Mouse (Mus musculus) heart, adult 2 months (tissue): Measurements from ENCODE around the gene Dgcr2. TPM values are rescaled to one million over a fixed set of nuclear protein-coding genes. Genes with fewer than 3 reads are reported as not detected.

Source experiments
- DNase-seq, 2 experiments: peaks; one replicate each; pipeline ENCODE4 v3.0.0; 2021
- H3K27ac ChIP-seq: fragments of 200-600 bp; 2 replicates; pipeline ENCODE4 v1.8.1; 2022
- H3K27me3 ChIP-seq: fragments of 200-500 bp; 2 replicates; pipeline ENCODE4 v1.6.1; 2012; ENCODE audit warnings: mild to moderate bottlenecking, low read length, inconsistent platforms, mixed read lengths; ENCODE audit not compliant: control insufficient read depth, insufficient read depth
- H3K36me3 ChIP-seq: fragments of 200-500 bp; 2 replicates; pipeline ENCODE4 v1.6.1; 2012; ENCODE audit warnings: low read length, inconsistent platforms; ENCODE audit not compliant: control insufficient read depth, insufficient read depth
- H3K4me1 ChIP-seq: fragments of 200-500 bp; 2 replicates; pipeline ENCODE4 v1.6.1; 2011; ENCODE audit warnings: low read length; ENCODE audit not compliant: control insufficient read depth, insufficient read depth
- H3K4me3 ChIP-seq: fragments of 200-600 bp; 2 replicates; pipeline ENCODE4 v1.8.1; 2022
- H3K79me2 ChIP-seq: fragments of 200-500 bp; replicated peaks from 2 replicates; pipeline ENCODE4 v1.6.1; 2012; ENCODE audit warnings: mild to moderate bottlenecking, inconsistent platforms, low read length, moderate library complexity, mixed read lengths; ENCODE audit not compliant: control insufficient read depth, insufficient read depth
- H3K9ac ChIP-seq: fragments of 200-500 bp; 2 replicates; pipeline ENCODE4 v1.6.1; 2012; ENCODE audit warnings: low read depth, mild to moderate bottlenecking, control low read depth, inconsistent platforms, low read length, mixed read lengths
- CTCF ChIP-seq: fragments of 200-600 bp; IDR thresholded peaks from 2 replicates; pipeline ENCODE4 v1.8.1; 2022; ENCODE audit warnings: antibody characterized with exemption, mild to moderate bottlenecking, moderate library complexity
- EP300 ChIP-seq: fragments of 200-500 bp; IDR thresholded peaks from 2 replicates; pipeline ENCODE4 v1.6.1; 2011; ENCODE audit warnings: low read depth, low read length, control low read depth; ENCODE audit not compliant: insufficient read depth
- POLR2A ChIP-seq: fragments of 200-500 bp; IDR thresholded peaks from 2 replicates; pipeline ENCODE4 v1.6.1; 2011; ENCODE audit warnings: mild to moderate bottlenecking, low read depth, low read length, control low read depth; ENCODE audit not compliant: insufficient read depth
- WGBS: fragments of 180-500 bp; shearing (Covaris S2); methylation state at CpG from one replicate; pipeline ENCODE4 v1.1.7; 2018; 5-methylcytosine and 5-hydroxymethylcytosine counted together
- intact Hi-C: fragments of 180-260 bp; cut with DNase I; formaldehyde crosslinking; loops from one replicate; pipeline ENCODE4 v1.15.1; 2025
- polyA plus RNA-seq: library from polyadenylated mRNA; depleted of rRNA; stranded (reverse); fragments of >200 nt; gene quantifications from 2 replicates; pipeline ENCODE4 v1.2.3, GENCODE M21; 2012
- total RNA-seq, 2 experiments: library from RNA; stranded (reverse); gene quantifications; 2 replicates each; pipeline ENCODE4 v1.2.3; 2021

Dgcr2 gene
- total and polyA plus RNA-seq, 3 experiments = 46.5 to 64.3 (median 55.7) TPM

- H3K79me2 ChIP-seq = peaks cover 33% of the 10 kb centered on the region
- H3K27ac ChIP-seq = no peak overlapping the region
- no peak for TF ChIP-seq EP300
- peaks cover 16% of the 10 kb centered on the region for H3K4me1 ChIP-seq
- intact Hi-C loops = no loop called here
- H3K36me3 ChIP-seq = peaks cover 5% of the 10 kb centered on the region
- H3K4me3 ChIP-seq = no peak overlapping the region
- no peaks in the 10 kb centered on the region for H3K27me3 ChIP-seq
- DNase-seq = no peak
- H3K9ac ChIP-seq = no peak overlapping the region
Observed at GRCm38 (mm10) chr16:17882196-17882595, 16.2 kb downstream of the Dgcr2 start.

GRCm38 (mm10) chr16:17879571-17879970 is 18.8 kb downstream of the Dgcr2 start:
- Histone ChIP-seq H3K27me3 (no peaks in the 10 kb centered on the region), H3K4me3 (no peak overlapping the region), H3K4me1 (peaks cover 16% of the 10 kb centered on the region), H3K9ac (no peak overlapping the region), H3K79me2 (peaks cover 27% of the 10 kb centered on the region), H3K27ac (no peak overlapping the region), H3K36me3 (peaks cover 5% of the 10 kb centered on the region)
- TF ChIP-seq POLR2A = no peak
- TF ChIP-seq CTCF = no peak
- no peak for TF ChIP-seq EP300
- WGBS = 83% methylated on average over 4 of the region's 4 CpGs
- DNase-seq = no peak
- intact Hi-C loops = no loop called here

DNA sequence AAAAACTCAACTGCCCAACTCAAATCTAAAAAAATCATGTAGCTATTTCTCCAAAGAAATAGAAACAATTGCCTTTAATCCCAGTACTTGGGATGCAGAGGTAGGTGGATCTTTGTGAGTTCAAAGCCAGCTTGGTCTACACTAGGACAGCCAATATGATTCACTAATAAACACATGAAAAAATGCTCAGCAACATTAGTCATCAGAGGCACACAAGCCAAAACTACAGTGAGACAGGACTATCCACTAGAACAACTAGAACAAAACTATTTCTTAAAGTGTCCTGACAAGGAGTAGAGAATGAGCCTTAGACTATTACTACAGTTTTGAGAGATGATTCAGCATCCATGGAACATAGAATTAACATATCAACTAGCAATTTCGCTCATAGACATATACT is 22.3 kb downstream of the Dgcr2 start:
- intact Hi-C loops = no loop called here
- peaks cover 4% of the 10 kb centered on the region for H3K4me1 ChIP-seq
- H3K27ac ChIP-seq = no peak overlapping the region
- WGBS = 98% methylated on average over 1 of the region's 1 CpGs
- H3K27me3 ChIP-seq = no peaks in the 10 kb centered on the region
- peaks cover 14% of the 10 kb centered on the region for H3K79me2 ChIP-seq
- no peak overlapping the region for H3K9ac ChIP-seq
- peaks cover 2% of the 10 kb centered on the region; the same call in 1 of the 2 replicates for H3K36me3 ChIP-seq
- TF ChIP-seq POLR2A (no peak), EP300 (no peak), CTCF (no peak)
- no peak overlapping the region for H3K4me3 ChIP-seq
- DNase-seq = no peak

DNA sequence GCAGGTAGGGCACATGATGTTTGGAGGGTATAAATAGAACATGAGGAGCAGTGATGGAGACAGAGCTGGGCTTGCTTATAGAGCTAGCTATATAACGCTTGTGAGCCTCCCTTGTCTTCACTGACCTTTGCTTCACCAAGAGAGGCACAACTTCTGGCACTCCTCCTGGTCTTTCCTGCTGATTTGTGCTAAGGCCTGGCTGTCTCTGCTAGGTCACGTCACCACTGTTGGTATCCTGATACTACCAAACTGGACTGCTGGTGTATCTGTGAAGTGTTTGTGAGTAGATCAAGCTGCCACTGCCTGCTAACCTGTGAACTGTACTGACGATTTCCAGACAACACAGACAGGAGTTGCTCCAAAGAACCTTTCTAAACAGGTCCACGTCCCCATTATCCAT is 23.2 kb downstream of the Dgcr2 start:
- H3K36me3 ChIP-seq = peaks cover 2% of the 10 kb centered on the region; the same call in 1 of the 2 replicates
- H3K9ac ChIP-seq = no peak overlapping the region
- peak; percentile 15 to 32 for DNase-seq
- intact Hi-C loops = no loop called here
- H3K79me2 ChIP-seq = peaks cover 12% of the 10 kb centered on the region
- H3K4me3 ChIP-seq = no peak overlapping the region
- TF ChIP-seq CTCF (no peak), EP300 (no peak), POLR2A (no peak)
- peaks cover 4% of the 10 kb centered on the region for H3K4me1 ChIP-seq
- no peaks in the 10 kb centered on the region for H3K27me3 ChIP-seq
- H3K27ac ChIP-seq = no peak overlapping the region
- WGBS = 45% methylated on average over 4 of the region's 4 CpGs

- Histone ChIP-seq H3K27ac (no peak overlapping the region), H3K36me3 (peaks cover 2% of the 10 kb centered on the region; the same call in 1 of the 2 replicates), H3K4me3 (no peak overlapping the region), H3K4me1 (peaks cover 2% of the 10 kb centered on the region; the same call in 1 of the 2 replicates), H3K79me2 (peaks cover 8% of the 10 kb centered on the region; the same call in 1 of the 2 replicates), H3K9ac (no peak overlapping the region), H3K27me3 (no peaks in the 10 kb centered on the region)
- intact Hi-C loops = no loop called here
- DNase-seq = no peak
- WGBS = 61% methylated on average over 4 of the region's 4 CpGs
- TF ChIP-seq EP300 (no peak), CTCF (no peak), POLR2A (no peak)
Observed at GRCm38 (mm10) chr16:17872995-17873394, 25.4 kb downstream of the Dgcr2 start.

DNA sequence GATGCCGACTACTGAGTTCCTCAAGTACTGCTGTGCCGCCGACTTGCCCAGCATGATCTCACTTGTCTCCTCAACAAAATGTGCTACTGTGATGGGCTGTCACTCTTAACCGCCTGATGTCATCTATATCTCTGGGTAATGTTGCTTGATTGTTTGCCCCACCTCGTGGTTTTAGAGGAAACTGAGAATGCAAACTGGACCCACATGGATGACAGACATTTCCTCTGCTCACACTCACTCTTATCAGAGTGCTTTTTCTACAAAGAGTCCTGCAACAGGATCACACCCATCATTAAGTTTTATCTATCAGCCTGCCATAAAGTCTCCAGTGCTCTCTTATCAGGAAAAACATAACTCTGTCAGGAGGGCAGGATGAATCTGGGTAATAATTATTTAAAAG is 27.1 kb downstream of the Dgcr2 start:
- Histone ChIP-seq H3K27ac (no peak overlapping the region), H3K36me3 (no peaks in the 10 kb centered on the region), H3K4me1 (peaks cover 2% of the 10 kb centered on the region; the same call in 1 of the 2 replicates), H3K4me3 (no peak overlapping the region), H3K27me3 (no peaks in the 10 kb centered on the region), H3K9ac (no peak overlapping the region), H3K79me2 (peaks cover 5% of the 10 kb centered on the region; the same call in 1 of the 2 replicates)
- no peak for TF ChIP-seq EP300
- no peak for TF ChIP-seq POLR2A
- no peak for TF ChIP-seq CTCF
- WGBS = 54% methylated on average over 5 of the region's 5 CpGs
- intact Hi-C loops = no loop called here
- DNase-seq = peak in 1 of 2 experiments; percentile 4
